Mouse (Mus musculus): ENCODE data around the gene Tbx15.

The Tbx15 gene

GRCm38 (mm10) chr3:99387127-99387526, 146.9 kb downstream of the Tbx15 start:
- no peak for DNase-seq (ENCODE audit: low read depth, low spot score)
